Mouse (Mus musculus) induced T-regulatory cell, adult 2 months (primary cell): ENCODE results near the gene Clic5.

Source experiments
- DNase-seq: peaks from one replicate; pipeline ENCODE4 v3.0.0-alpha.2; 2012; ENCODE audit warnings: low read depth

Clic5 gene

DNA sequence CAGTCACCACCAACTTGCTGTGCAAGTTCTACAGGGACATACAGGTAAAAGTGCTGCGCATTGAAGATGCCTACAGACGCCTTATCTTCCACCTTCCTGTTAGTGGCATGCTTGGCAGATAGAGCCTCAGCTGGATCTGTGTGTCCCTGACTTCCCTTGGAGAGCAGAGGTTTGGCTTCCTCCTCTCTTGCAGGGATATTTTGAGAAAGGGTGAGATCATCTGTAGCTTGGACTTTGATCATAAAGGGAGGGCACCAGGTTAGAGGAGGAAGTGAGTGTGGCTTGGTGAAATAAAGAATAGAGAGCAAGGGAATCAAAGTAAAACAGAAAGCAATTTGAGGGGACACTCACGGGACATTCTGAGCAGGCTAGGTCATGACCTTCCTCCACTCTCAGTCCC is 4.6 kb downstream of the Clic5 start:
- no peak for DNase-seq

DNA sequence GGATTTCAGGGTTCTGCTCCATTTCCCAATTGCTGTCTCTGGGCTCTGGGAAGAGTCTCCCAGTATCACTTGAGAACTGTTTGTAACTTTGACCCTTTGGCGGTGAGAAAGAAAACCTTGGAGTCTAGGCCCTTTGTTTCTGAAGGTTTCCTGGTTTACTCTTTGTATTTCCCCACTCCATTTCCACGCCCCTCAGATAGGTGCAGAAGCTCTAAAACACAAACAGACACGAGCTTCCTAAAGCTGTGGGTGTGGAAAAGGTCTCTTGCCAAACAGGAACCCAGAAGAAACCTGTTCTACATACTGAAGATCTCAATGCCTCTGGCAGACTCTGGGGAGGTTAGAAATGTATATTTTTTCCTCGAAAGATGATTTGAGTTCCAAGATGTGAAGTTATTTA is 10.8 kb downstream of the Clic5 start:
- no peak for DNase-seq

DNA sequence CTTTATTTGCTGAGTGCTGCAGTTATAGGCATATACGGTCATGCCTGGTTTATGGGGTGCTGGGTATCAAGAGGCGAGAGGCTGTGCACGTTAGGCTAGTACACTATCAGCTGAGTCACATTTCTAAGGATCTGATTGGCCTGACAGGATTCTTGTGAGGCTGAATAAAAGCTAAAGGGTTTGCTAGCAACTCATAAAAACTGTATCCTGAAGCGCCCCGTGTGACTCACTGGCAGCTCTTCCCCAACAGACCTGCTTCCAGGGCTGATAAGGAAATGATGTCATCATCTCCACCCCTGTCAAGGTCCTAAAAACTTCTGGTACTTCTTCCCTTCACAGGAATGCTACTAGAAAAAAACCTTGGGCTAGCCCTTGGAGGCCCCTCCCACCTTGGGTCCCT is 14.6 kb downstream of the Clic5 start:
- no peak for DNase-seq

DNA sequence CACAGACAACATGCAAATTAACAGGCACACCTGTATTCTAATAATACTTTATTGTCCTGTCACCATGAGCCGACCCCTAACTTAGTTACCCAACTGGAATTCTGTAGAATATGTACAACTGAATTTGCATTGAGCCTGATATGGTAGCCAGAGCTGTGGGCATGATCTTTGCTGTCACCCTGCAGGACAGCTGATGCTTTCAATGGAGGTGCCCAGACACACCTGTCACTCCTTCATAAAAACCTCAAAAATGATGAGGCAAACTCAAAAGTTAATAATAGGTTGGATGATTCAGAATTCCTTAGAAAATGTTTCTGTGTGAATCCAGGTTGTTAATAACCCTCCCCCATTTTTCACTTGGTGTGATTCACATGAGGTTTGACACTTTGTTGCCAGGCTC is 16.4 kb downstream of the Clic5 start:
- DNase-seq = no peak

DNA sequence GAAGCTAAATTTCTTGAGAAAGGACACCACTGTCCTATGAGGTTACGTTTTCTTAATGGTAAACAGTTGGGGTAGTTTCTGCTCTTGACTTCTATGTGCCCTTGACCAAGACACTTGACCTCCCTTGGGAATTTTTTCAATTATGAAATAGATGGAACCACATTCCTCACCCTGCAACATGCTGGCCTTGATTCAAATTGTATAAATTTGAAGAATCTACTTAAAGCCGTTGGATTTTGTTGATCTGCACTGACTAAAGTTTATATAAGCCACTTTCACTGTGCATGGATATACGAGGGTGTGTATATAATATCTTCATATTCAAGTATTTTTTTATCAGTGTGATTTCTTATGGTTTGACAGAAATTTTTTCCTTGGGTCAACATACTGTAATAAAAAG is 17.2 kb downstream of the Clic5 start:
- no peak for DNase-seq

DNA sequence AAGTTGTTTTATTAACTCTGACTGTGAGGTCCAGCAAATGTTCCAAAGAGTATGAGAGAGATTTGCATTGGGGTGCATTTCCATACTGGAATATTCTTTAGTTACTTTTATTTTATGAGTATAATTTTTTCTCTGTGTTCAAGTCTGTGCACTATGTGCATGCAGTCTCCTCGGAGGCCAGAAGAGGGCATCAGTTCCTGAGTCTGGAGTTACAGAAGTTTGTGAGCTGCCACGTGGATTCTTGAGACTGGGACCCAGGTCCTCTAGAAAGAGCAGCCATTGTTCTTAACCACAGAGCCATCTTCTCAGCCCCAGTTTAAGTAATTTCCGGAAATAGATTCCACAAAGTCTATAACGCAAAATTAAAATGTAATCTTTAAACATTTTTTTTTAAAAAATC is 20.5 kb downstream of the Clic5 start:
- no peak for DNase-seq

DNA sequence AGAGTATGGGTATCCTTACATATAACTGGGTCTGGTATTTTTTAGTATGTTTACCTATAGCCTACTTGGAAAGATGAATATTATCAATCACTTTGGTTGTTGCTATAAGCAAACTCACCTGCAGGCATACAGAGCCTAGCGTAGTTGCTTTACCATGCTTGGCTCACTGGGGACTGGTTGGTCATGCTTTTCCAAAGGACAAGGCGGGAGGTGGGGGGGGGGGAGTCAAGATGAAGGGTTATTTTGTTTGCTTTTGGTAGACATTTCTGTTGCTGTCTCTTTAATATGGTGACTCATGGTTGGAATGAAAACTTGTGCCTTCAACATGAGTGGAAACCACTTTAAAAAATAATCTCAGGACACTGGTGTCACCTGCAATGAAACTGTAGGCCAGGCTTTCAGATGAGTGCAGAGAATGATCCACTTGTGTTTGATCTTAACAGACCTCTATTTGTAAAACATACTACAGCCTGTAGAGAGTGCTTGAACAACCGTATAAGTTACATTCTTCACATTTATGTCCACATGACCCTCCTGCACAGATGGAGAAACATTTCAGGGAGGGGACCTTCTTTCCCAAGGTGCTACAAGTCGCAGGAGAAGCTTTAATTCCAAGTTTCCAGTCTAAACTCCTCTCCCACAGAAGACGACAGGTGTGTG is 24.7 kb downstream of the Clic5 start:
- DNase-seq = no peak

DNA sequence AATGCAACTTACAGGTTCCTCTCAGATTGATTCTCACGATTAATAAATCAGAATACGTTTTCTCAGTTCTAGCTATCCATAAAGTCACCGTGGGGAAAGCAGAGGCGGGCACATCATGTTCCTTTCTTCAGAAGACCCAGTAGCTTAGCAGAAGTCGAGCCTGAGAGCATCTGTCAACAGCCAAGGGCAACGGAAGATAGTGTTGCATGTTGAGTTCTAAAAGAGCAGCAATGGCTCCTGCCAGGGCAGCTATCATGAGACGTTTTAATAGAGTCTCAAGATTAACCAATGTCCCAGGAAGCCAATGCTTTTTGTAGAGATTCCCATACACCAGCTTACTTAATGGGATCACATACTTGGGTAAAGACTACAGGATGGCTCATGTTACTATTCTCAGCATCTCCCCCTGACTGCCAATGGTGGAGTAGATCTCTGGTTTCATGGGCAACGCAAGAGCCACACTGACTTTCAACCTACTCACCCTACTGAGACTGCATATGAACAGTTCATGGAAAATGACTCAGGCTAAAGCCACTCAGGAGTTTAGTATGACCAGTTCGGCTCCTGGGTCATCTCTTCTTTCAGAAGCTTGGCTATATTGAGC is 26.9 kb downstream of the Clic5 start:
- no peak for DNase-seq

DNA sequence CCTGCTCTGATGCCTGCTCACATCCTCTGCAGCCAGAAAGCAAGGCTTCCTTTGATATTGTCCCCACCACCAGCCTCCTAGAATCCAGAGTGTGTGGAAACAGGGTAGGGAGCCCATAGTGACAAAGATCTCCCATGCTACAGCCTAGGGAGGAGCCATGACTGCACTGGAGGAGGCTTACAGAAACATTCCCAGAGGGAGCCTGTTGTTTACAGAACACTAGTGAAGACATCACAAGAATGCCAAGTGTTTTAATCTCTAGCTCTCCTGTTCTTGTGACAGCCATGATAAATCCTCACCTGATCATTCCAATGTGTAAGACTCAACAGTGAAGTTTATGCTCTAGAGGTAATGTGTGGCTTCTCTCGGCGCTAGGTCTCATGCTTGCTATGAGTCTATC is 28.8 kb downstream of the Clic5 start:
- no peak for DNase-seq

DNA sequence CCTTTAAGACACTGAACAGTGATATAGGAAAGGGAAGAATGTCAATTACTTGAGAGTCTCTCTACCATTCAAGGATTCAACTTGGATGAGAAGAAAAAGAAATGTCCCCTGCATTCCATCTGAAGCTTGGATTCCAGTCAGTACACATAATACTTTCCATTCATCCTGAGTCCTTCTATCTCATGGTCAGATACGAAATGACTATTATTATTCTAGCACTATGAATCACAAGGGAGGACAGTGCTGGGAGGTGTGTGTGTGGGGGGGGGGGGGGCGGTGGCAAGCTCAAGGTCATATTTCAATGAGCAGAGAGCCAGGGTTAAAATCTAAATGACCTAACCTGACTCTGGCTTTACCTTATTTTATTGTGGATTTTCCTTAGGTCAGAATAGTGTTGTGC is 31.6 kb downstream of the Clic5 start:
- DNase-seq = no peak

DNA sequence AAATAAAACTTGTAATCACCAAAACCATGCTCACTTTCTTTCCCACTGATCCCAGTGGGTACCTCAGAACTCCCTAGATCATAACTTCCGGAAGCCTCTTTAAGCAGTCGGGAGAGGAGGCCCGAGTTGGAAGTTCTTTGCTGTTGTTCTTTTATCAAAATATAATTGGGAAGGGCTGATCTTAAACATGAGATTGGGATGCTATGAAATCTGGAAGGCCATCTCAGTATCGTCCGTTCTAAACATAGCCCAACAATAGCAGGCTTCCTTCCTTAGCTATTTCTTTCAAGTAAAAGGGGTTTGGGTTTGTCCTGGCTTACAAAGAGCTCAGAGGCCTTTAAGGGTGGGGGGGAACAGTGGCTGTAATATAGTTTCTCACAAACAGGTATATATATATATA is 40.0 kb downstream of the Clic5 start:
- no peak for DNase-seq

DNA sequence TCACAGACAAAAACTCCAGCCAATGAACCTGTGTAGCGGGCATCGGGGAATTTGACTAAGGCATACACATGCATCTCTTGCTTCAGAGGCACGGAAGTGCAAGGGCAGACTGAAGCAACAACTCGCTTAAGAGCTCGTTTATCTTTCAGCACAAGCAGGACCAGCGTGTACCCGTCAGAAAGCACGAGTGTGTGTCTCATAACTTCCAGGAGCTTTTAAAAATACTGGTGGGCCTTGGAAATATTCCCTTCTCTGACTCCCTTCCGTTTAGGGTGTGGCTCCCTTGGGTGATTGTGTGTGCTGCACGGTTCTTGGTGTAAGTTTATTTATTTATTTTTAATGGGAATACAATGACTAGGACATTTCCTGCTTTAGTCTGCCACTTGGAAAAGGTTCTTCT is 41.7 kb downstream of the Clic5 start:
- DNase-seq = no peak

DNA sequence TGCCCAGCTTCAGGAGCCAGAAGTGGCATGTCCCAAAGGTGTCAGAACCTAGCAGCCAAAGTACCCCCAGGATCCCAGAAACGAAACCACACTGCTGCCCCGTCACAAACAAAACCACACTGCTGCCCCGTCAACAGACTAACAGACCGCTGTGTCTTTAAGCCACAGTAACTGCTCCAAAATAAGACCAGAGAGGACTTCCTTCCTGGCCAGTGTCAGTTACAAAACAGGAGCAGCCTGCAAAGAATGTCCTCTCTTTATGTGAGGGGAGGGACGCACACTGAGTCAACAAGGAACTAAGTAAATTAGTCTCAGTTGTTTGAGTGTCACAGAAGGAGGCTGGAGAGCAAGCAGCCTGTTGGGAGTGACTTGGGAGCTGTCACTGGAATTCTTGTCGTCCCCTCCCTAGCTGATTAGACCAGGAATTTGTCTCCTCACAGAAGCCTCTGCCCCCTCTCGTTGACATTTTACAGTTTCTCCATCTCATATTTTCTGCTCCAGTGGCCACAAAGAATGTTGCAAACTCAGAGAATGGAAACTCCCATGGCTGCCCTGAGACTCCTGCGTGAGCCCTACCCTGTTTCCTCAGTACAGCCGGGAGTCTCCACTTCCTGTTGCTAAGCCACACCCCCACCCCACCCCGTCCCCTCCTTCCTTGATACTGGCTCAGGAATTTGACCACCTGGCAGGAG is 50.8 kb downstream of the Clic5 start:
- DNase-seq = peak; percentile 26

DNA sequence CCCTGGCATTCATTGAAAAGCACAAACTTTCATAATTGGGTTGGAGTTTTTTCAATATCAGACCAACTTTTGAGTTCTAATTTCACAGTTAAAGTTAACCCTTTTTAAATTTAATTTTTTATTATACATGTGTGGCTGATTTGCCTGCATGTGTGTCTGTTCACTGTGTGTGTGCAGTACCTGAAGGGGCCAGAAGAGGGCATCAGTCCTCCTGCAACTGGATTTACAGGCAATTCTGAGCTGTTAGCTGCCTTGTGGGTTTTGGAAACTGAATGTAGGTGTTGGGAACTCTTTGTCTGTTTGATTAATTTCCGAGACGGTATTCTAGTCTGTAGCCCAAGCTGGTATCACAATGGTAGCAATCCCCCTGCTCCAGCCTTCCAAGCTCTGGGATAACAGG is 52.4 kb downstream of the Clic5 start:
- DNase-seq = peak; percentile 26

DNA sequence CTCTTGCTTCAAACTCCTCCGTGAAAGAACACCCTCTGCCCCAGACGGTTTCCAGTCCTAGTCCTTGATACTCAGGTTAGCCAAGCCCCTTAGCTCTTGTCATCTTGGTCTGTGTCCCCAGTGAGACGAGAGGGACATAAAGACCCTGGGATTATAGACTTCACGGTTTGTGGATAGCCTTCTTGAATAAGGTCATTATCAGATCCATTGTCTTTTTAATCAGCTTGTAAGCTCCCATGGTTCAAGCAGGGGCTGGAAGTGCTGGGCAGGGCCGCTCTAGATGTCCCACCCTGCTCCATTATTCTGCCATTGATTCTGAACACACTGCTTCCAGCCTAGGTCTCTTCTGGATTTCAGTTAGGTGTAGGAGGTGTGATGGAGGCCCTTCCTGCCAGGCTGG is 55.7 kb downstream of the Clic5 start:
- no peak for DNase-seq

DNA sequence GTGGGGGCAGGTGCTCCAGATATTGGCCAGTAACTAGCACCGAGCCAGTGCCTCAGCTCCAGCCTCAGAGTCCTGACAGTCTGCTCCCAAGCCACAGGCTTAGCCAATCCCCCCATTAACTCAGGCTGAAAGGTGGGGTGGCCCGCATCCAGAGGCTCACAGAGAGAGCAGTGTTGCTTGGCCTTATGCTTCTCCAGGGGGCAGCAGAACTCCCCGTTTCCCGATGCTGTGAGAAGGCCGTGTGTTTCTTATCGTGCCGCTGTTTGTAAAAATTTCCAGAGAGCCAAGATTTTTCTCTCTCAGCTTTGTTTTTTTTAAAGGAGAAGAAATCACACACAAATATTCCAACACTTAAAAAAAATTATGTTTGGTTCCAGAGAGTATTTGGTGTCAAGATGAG is 56.2 kb downstream of the Clic5 start:
- no peak for DNase-seq

DNA sequence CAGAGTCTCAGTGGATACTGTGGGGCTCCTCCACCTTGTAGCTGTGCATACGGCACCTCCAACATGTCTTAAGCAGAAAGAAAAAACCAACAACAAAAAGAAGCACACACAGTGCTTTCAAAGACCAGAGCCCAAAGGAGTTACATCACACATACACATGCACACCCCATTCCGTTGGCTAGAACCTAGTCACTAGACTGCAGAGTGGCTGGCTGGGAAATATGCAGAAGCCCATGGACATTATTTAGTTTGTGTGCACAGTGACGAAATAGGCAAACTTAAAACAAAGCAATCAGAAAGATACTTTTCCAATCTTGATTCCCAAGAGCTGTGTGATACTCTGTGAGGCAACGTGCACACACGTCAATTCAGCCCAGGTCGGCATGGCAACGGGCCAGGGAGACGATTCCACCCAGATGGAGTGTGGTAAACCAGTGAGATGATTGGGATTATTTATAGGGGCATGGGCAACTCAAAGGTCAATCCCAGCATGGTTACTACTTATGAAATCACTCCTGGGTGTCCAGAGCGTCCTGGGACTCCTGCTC is 57.8 kb downstream of the Clic5 start:
- DNase-seq = no peak

DNA sequence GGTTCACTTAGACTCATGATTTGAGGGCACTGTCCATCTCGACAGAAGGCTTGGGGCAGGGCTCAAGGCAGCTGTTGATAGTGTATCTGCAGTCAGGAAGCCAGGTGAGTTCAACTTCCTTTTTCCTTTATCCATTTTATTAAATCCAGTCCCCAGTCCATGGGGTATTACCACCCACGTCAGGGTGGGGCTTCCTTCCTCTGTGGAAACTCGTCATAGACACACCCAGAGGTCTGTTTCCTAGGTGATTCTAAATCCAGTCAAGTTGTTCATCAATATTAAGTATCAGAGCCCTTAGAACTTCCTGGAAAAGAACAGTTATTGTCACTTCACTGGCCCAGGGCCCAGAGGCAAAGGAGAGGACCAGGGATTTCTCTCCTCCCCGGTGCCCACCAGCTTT is 61.2 kb downstream of the Clic5 start:
- no peak for DNase-seq

DNA sequence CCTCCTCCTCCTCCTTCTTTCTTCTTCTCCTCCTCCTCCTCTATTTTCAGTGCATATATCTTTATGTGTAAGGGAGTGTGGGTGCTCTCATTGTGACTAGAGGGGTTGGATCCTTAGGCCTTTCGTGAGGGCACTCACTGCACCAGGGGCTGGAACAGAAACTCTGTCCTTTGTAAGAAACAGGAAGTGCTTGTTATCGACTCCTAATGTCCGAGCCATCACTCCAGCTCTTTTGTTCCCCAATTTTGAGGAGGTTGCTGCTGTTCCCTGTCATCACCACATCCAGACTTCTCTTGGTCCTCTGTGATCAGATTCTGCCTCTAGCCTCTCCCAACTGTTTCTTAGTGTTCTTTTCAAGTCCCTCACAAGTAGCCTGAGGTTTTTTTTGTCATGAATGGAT is 64.3 kb downstream of the Clic5 start:
- DNase-seq = no peak

DNA sequence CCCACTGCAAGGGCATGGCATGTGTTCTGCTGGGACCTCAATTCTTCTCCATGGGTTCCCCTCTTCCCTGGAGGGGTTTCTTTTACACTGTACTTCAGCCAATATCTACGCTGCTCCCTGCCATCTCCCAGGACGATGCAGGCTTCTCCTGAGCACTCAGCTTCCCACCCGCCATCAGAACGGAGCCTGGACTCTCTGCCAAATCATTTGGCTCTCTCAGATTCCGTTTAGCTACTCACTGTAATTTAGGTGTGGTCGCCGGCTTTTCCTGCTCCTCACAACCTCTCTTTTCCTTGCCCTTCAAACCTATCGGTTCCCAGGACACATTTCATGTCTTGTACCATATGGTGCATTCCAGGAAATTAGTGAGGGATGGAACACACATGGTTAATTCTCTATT is 66.3 kb downstream of the Clic5 start:
- DNase-seq = no peak

DNA sequence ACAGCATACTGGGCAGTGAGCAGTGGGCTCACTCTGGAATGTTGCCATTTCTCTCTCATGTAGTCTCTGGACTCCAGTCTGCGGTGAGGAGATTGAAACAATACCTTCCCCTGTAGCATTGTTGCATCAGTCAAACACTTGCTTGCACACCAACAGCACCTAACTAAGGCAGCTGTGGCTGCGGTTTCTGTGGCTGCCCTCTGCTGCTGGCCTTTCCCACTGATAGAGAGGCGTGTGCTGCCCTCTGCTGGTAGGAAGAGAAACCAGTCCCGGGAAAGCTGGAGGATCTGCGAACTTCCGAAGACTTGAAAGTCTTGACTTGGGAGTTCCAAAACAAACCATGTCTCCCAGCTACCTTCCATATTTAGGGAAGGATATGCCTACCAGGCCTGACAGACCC is 68.2 kb downstream of the Clic5 start:
- DNase-seq = peak; percentile 82

DNA sequence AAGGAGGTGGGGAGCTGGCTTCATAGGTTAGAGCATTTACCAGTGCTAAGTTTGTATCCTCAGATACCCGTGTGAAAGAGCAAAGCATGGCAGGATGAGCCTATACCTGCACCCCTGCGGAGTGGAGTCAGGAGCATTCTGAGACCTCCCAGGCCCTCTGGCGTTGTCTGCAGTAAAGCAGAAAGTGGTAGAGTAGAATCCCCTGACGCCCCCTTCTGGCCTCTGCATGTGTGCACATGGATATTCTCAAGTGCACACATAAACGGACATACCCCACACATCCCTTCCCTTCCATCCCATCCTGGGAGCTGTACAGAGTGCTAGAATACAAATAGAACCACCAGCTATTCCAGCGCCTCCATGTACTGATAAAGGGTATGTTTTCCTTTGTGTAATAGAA is 70.9 kb downstream of the Clic5 start:
- DNase-seq = peak; percentile 10

DNA sequence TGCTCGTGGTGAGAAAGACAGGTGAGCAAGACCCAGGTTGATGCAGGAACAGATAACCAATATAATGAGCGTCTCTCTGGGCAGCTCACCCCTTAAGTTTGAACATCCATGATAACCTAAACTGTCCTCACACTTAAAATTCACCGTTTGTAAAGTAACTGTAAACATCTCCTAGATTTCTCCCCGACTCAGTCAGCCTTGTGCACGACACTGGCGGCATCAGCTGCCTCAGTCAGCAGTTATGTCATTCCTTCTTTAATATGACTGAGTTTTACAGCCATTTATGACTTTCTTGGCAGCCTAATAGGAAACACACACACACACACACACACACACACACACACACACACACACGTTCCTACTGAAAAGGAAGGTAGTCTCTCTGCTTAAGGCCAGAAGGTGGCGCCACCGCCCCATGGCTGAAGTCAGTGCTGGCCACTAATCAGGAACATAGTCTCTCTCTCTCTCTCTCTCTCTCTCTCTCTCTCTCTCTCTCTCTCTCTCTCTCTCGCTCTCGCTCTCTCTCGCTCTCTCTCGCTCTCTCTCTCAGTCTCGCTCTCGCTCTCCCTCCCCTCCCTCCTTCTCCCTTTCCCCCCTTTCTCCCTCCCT is 73.3 kb downstream of the Clic5 start:
- DNase-seq = peak; percentile 81
